Mouse (Mus musculus) intestine, embryonic 14.5 days (tissue): ENCODE measurements around the gene Gpr45. TPM values are rescaled to one million over a fixed set of nuclear protein-coding genes. Genes with fewer than 3 reads are reported as not detected.
A peak's percentile ranks its signal among the peaks of the same experiment; 100 is the strongest.

ENCODE experiments used
- ATAC-seq: fragments of 200-750 bp; cut with Nextera tagmentation; replicated peaks from 2 replicates; pipeline ENCODE4 v1.8.0; 2017; ENCODE audit warnings: low read depth, moderate number of reproducible peaks, moderate TSS enrichment, moderate library complexity; ENCODE audit not compliant: low FRiP score, low TSS enrichment
- DNase-seq: peaks from one replicate; pipeline ENCODE4 v3.0.0-alpha.2; 2018; ENCODE audit warnings: low spot score
- H3K27ac ChIP-seq: fragments of 300-500 bp; sonication (generic); 2 replicates; pipeline ENCODE4 v1.5.1; 2014; ENCODE audit warnings: low read depth, mild to moderate bottlenecking, control low read depth
- H3K27me3 ChIP-seq: fragments of 300-500 bp; sonication (generic); replicated peaks from 2 replicates; pipeline ENCODE4 v1.6.1; 2014; ENCODE audit warnings: low read length, control low read depth; ENCODE audit not compliant: control insufficient read depth, insufficient read depth
- H3K36me3 ChIP-seq: fragments of 300-500 bp; sonication (generic); 2 replicates; pipeline ENCODE4 v1.6.1; 2014; ENCODE audit warnings: low read length, control low read depth; ENCODE audit not compliant: control insufficient read depth, insufficient read depth
- H3K4me1 ChIP-seq: fragments of 300-500 bp; sonication (generic); replicated peaks from 2 replicates; pipeline ENCODE4 v1.6.1; 2014; ENCODE audit warnings: low read length, control low read depth, mixed read lengths; ENCODE audit not compliant: control insufficient read depth, insufficient read depth
- H3K4me2 ChIP-seq: fragments of 300-500 bp; sonication (generic); 2 replicates; pipeline ENCODE4 v1.6.1; 2014; ENCODE audit warnings: low read length
- H3K4me3 ChIP-seq: fragments of 300-500 bp; sonication (generic); 2 replicates; pipeline ENCODE4 v1.5.1; 2014; ENCODE audit warnings: low read depth, low read length, control low read depth, mixed read lengths
- H3K9ac ChIP-seq: fragments of 300-500 bp; sonication (generic); 2 replicates; pipeline ENCODE4 v1.6.1; 2014; ENCODE audit warnings: mild to moderate bottlenecking, low read length
- H3K9me3 ChIP-seq: fragments of 300-500 bp; sonication (generic); 2 replicates; pipeline ENCODE4 v1.6.1; 2016; ENCODE audit warnings: low read length, control low read depth; ENCODE audit not compliant: control insufficient read depth
- WGBS: fragments of 180-500 bp; shearing (Covaris S2); extraction: QIAGEN DNeasy Blood & Tissue Kit; methylation state at CpG from one replicate; pipeline ENCODE4 v1.1.7; 2014; 5-methylcytosine and 5-hydroxymethylcytosine counted together
- polyA plus RNA-seq: library from polyadenylated mRNA; unstranded; fragments of >200 nt; fragmentation: Nextera tagmentation; extraction: Ambion mirVana; gene quantifications from 2 replicates; pipeline ENCODE4 v1.2.1, GENCODE M21; 2014

Gpr45 gene
- polyA plus RNA-seq, 1 experiment from 2014 or later, result 6.4 TPM

GRCm38 (mm10) chr1:42948486-42948885, 4.2 kb upstream of the Gpr45 start:
- no peak overlapping the region for H3K9ac ChIP-seq
- H3K27ac ChIP-seq, result no peak overlapping the region
- H3K27me3 ChIP-seq, result no peaks in the 10 kb centered on the region
- ATAC-seq (no peak), DNase-seq (no peak)
- no peaks in the 10 kb centered on the region for H3K36me3 ChIP-seq
- no peaks in the 10 kb centered on the region for H3K4me1 ChIP-seq
- WGBS, result 72% methylated on average over 4 of the region's 4 CpGs
- H3K9me3 ChIP-seq, result no peaks in the 10 kb centered on the region
- no peak overlapping the region for H3K4me2 ChIP-seq
- H3K4me3 ChIP-seq, result no peak overlapping the region

- Histone ChIP-seq H3K9ac (peak overlapping the region; percentile 76), H3K36me3 (no peaks in the 10 kb centered on the region), H3K4me3 (peak overlapping the region; percentile 63), H3K9me3 (no peaks in the 10 kb centered on the region), H3K4me2 (peak overlapping the region; percentile 78), H3K27ac (no peak overlapping the region), H3K4me1 (no peaks in the 10 kb centered on the region), H3K27me3 (no peaks in the 10 kb centered on the region)
- ATAC-seq (peak; percentile 41), DNase-seq (peak; percentile 55)
- WGBS, result under 1% methylated on average over 16 of the region's 16 CpGs
These were observed 780 bp downstream of the Gpr45 start for GRCm38 (mm10) chr1:42953482-42953822.

DNA sequence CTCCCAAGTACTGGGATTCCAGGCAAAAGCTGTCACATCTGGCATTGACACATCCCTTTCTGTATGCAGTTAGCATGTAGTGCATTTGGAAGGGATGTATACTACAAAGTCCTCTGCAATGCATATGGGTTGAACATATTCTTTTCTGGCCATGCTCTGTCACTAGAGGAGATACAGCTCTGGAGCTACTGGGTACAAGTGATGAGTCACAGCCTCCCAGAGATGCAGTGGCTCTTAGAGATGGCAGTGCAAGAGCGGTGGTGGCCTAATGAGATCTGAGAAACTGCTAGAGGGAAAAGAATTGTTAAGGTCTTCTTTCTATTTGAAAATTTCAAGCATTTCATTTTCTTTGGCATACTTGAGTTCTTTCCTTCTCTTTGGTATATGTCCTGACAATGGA, 4.2 kb downstream of the Gpr45 start:
- Histone ChIP-seq H3K27ac (no peak overlapping the region), H3K9me3 (no peaks in the 10 kb centered on the region), H3K27me3 (no peaks in the 10 kb centered on the region), H3K9ac (no peak overlapping the region), H3K4me2 (no peak overlapping the region), H3K36me3 (no peaks in the 10 kb centered on the region), H3K4me1 (no peaks in the 10 kb centered on the region), H3K4me3 (no peak overlapping the region)
- no peak for DNase-seq
- no peak for ATAC-seq
- WGBS, result 96% methylated on average over 1 of the region's 1 CpGs

- Histone ChIP-seq H3K27ac (no peak overlapping the region), H3K27me3 (no peaks in the 10 kb centered on the region), H3K4me1 (no peaks in the 10 kb centered on the region), H3K36me3 (no peaks in the 10 kb centered on the region), H3K9me3 (no peaks in the 10 kb centered on the region), H3K4me3 (no peak overlapping the region), H3K4me2 (no peak overlapping the region), H3K9ac (no peak overlapping the region)
- no peak for DNase-seq
- WGBS, result 51% methylated on average over 8 of the region's 8 CpGs
- no peak for ATAC-seq
These were observed 30.6 kb downstream of the Gpr45 start for GRCm38 (mm10) chr1:42983082-42983771.

- no peak overlapping the region for H3K9ac ChIP-seq
- no peak overlapping the region for H3K27ac ChIP-seq
- no peaks in the 10 kb centered on the region for H3K27me3 ChIP-seq
- no peak for DNase-seq
- no peaks in the 10 kb centered on the region for H3K36me3 ChIP-seq
- no peak for ATAC-seq
- no peaks in the 10 kb centered on the region for H3K9me3 ChIP-seq
- WGBS, result 84% methylated on average over 3 of the region's 3 CpGs
- H3K4me3 ChIP-seq, result no peak overlapping the region
- no peak overlapping the region for H3K4me2 ChIP-seq
- no peaks in the 10 kb centered on the region for H3K4me1 ChIP-seq
These were observed 31.4 kb downstream of the Gpr45 start for GRCm38 (mm10) chr1:42984119-42984518.

- no peaks in the 10 kb centered on the region for H3K36me3 ChIP-seq
- no peak for DNase-seq
- no peak overlapping the region for H3K4me3 ChIP-seq
- no peaks in the 10 kb centered on the region for H3K4me1 ChIP-seq
- no peak for ATAC-seq
- H3K27ac ChIP-seq, result no peak overlapping the region
- no peaks in the 10 kb centered on the region for H3K27me3 ChIP-seq
- no peak overlapping the region for H3K4me2 ChIP-seq
- H3K9me3 ChIP-seq, result no peaks in the 10 kb centered on the region
- 87% methylated on average over 2 of the region's 2 CpGs for WGBS
- H3K9ac ChIP-seq, result no peak overlapping the region
These were observed 36.3 kb downstream of the Gpr45 start for GRCm38 (mm10) chr1:42988996-42989395.

- Histone ChIP-seq H3K36me3 (no peaks in the 10 kb centered on the region), H3K4me1 (no peaks in the 10 kb centered on the region), H3K9ac (no peak overlapping the region), H3K9me3 (no peaks in the 10 kb centered on the region), H3K4me3 (no peak overlapping the region), H3K27ac (no peak overlapping the region), H3K4me2 (no peak overlapping the region), H3K27me3 (no peaks in the 10 kb centered on the region)
- ATAC-seq (no peak), DNase-seq (no peak)
- 68% methylated on average over 13 of the region's 13 CpGs for WGBS
These were observed 53.4 kb downstream of the Gpr45 start for GRCm38 (mm10) chr1:43006051-43006514.

DNA sequence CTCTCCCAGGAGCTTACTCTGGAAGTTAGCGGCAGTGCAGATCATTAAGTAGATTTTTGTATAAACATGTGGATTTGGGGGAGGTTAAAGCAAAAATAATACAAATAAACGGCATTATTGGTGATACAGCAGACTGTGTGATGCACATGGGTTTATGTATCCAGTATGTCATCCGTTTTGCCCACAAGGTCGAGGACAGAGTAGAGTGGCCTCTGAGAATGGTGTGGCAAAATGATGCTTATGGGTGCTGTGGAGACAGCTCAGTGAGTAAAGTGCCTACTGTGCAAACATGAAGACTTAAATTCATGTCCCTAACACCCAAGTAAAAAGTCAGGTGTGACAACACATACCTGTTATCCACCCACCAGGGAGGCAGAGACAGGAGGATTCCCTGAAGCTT, 53.9 kb downstream of the Gpr45 start:
- Histone ChIP-seq H3K27ac (no peak overlapping the region), H3K36me3 (no peaks in the 10 kb centered on the region), H3K9me3 (no peaks in the 10 kb centered on the region), H3K27me3 (no peaks in the 10 kb centered on the region), H3K4me3 (no peak overlapping the region), H3K9ac (no peak overlapping the region), H3K4me1 (no peaks in the 10 kb centered on the region), H3K4me2 (no peak overlapping the region)
- no peak for DNase-seq
- ATAC-seq, result no peak
- 74% methylated on average over 4 of the region's 4 CpGs for WGBS

- Histone ChIP-seq H3K9me3 (no peaks in the 10 kb centered on the region), H3K4me2 (no peak overlapping the region), H3K27me3 (no peaks in the 10 kb centered on the region), H3K9ac (no peak overlapping the region), H3K4me3 (no peak overlapping the region), H3K4me1 (no peaks in the 10 kb centered on the region), H3K27ac (no peak overlapping the region), H3K36me3 (no peaks in the 10 kb centered on the region)
- no peak for DNase-seq
- ATAC-seq, result no peak
- 93% methylated on average over 4 of the region's 4 CpGs for WGBS
These were observed 57.8 kb downstream of the Gpr45 start for GRCm38 (mm10) chr1:43010461-43010860.
